Mouse (Mus musculus) CH12.LX (cell line): ENCODE data around the gene Rabggta. TPM values are rescaled to one million over a fixed set of nuclear protein-coding genes. Genes with fewer than 3 reads are reported as not detected.

ENCODE experiments used
- DNase-seq: peaks from one replicate; pipeline ENCODE4 v3.0.0-alpha.2; 2013; ENCODE audit errors: extremely low read depth
- H3K27ac ChIP-seq: 2 replicates; pipeline ENCODE4 v1.5.1; 2012; ENCODE audit warnings: low read depth, mild to moderate bottlenecking, control low read depth, moderate library complexity; ENCODE audit not compliant: insufficient read depth
- H3K27me3 ChIP-seq: replicated peaks from 2 replicates; pipeline ENCODE3; 2012; ENCODE audit warnings: inconsistent platforms
- H3K36me3 ChIP-seq, 2 experiments: replicated peaks in 1 of 2; 2 replicates each; pipeline versions ENCODE3 to v1.6.1; 2012; ENCODE audit warnings: inconsistent platforms in 1 of 2, low read length in 1 of 2, mild to moderate bottlenecking in 1 of 2, mixed read lengths in 1 of 2, moderate library complexity in 1 of 2; ENCODE audit not compliant: control insufficient read depth in 1 of 2, insufficient read depth in 1 of 2
- H3K4me1 ChIP-seq, 2 experiments: 2 replicates each; pipeline ENCODE4 v1.6.1; 2012; ENCODE audit warnings: inconsistent platforms in 1 of 2, moderate library complexity in 1 of 2; ENCODE audit not compliant: insufficient read depth in 2 of 2, control insufficient read depth in 1 of 2
- H3K4me2 ChIP-seq: 2 replicates; pipeline ENCODE4 v1.6.1; 2012; ENCODE audit warnings: low read depth, mild to moderate bottlenecking, control low read depth; ENCODE audit not compliant: poor library complexity, insufficient read depth, severe bottlenecking
- H3K4me3 ChIP-seq, 3 experiments: fragments of 150-350 bp in 1 of 3; sonication (generic) in 1 of 3; replicated peaks in 1 of 3; 2 replicates each; pipeline versions ENCODE3 to v1.5.1; 2011 to 2012; ENCODE audit warnings: low read depth in 2 of 3, low read length in 2 of 3, mild to moderate bottlenecking in 2 of 3, moderate library complexity in 2 of 3, control low read depth in 1 of 3, improper control_type of control experiment in 1 of 3, inconsistent platforms in 1 of 3, mixed read lengths in 1 of 3; ENCODE audit not compliant: poor library complexity in 1 of 3
- H3K79me2 ChIP-seq: replicated peaks from 2 replicates; pipeline ENCODE4 v1.6.1; 2012; ENCODE audit warnings: mild to moderate bottlenecking, moderate library complexity; ENCODE audit not compliant: control insufficient read depth, poor library complexity, insufficient read depth, severe bottlenecking; ENCODE audit errors: extremely low read depth
- H3K9ac ChIP-seq: 2 replicates; pipeline ENCODE4 v1.6.1; 2012; ENCODE audit warnings: low read depth, mild to moderate bottlenecking, control low read depth, moderate library complexity; ENCODE audit not compliant: insufficient read depth
- H3K9me3 ChIP-seq: replicated peaks from 2 replicates; pipeline ENCODE3; 2012; ENCODE audit warnings: low read length, inconsistent platforms, mixed read lengths
- BHLHE40 ChIP-seq: IDR thresholded peaks from 2 replicates; pipeline ENCODE4 v1.6.1; 2011; ENCODE audit warnings: mild to moderate bottlenecking, low read depth, low read length, improper control_type of control experiment
- CHD1 ChIP-seq: IDR thresholded peaks from 2 replicates; pipeline ENCODE4 v1.6.1; 2012; ENCODE audit warnings: low read depth, low read length, improper control_type of control experiment, inconsistent platforms
- E2F4 ChIP-seq: IDR thresholded peaks from 2 replicates; pipeline ENCODE4 v1.6.1; 2011; ENCODE audit warnings: low read depth, low read length, improper control_type of control experiment; ENCODE audit not compliant: insufficient replicate concordance
- EP300 ChIP-seq: IDR thresholded peaks from 2 replicates; pipeline ENCODE4 v1.6.1; 2011; ENCODE audit warnings: low read length, improper control_type of control experiment
- HCFC1 ChIP-seq: IDR thresholded peaks from 2 replicates; pipeline ENCODE4 v1.6.1; 2012; ENCODE audit warnings: low read depth, mild to moderate bottlenecking, inconsistent platforms, low read length, improper control_type of control experiment
- IRF4 ChIP-seq: IDR thresholded peaks from 2 replicates; pipeline ENCODE4 v1.6.1; 2014; ENCODE audit warnings: low read depth, mild to moderate bottlenecking, inconsistent platforms, low read length, improper control_type of control experiment
- JUN ChIP-seq: IDR thresholded peaks from 2 replicates; pipeline ENCODE4 v1.6.1; 2011; ENCODE audit warnings: low read depth, mild to moderate bottlenecking, low read length, improper control_type of control experiment, moderate library complexity; ENCODE audit not compliant: insufficient read depth
- JUND ChIP-seq: conservative IDR thresholded peaks from 2 replicates; pipeline ENCODE4 v1.6.1; 2011; ENCODE audit warnings: low read depth, low read length, improper control_type of control experiment
- KAT2A ChIP-seq: IDR thresholded peaks from 2 replicates; pipeline ENCODE4 v1.6.1; 2012; ENCODE audit warnings: low read length, improper control_type of control experiment, inconsistent platforms; ENCODE audit not compliant: insufficient replicate concordance
- MAFK ChIP-seq: IDR thresholded peaks from 2 replicates; pipeline ENCODE4 v1.6.1; 2011; ENCODE audit warnings: low read length, improper control_type of control experiment; ENCODE audit not compliant: insufficient replicate concordance
- MAX ChIP-seq: IDR thresholded peaks from 2 replicates; pipeline ENCODE4 v1.6.1; 2011; ENCODE audit warnings: low read length, improper control_type of control experiment
- MAZ ChIP-seq: IDR thresholded peaks from 2 replicates; pipeline ENCODE4 v1.6.1; 2012; ENCODE audit warnings: low read depth, mild to moderate bottlenecking, inconsistent platforms, low read length, improper control_type of control experiment, moderate library complexity
- MEF2A ChIP-seq: IDR thresholded peaks from 2 replicates; pipeline ENCODE4 v1.6.1; 2014; ENCODE audit warnings: low read depth, mild to moderate bottlenecking, inconsistent platforms, low read length, improper control_type of control experiment, borderline replicate concordance
- MXI1 ChIP-seq: IDR thresholded peaks from 2 replicates; pipeline ENCODE4 v1.6.1; 2011; ENCODE audit warnings: mild to moderate bottlenecking, low read depth, low read length, improper control_type of control experiment
- MYC ChIP-seq: IDR thresholded peaks from 2 replicates; pipeline ENCODE4 v1.6.1; 2011; ENCODE audit warnings: low read depth, mild to moderate bottlenecking, improper control_type of control experiment, low read length
- NELFE ChIP-seq: IDR thresholded peaks from 2 replicates; pipeline ENCODE4 v1.6.1; 2011; ENCODE audit warnings: low read depth, low read length, improper control_type of control experiment
- NRF1 ChIP-seq: IDR thresholded peaks from 2 replicates; pipeline ENCODE4 v1.6.1; 2014; ENCODE audit warnings: low read depth, mild to moderate bottlenecking, inconsistent platforms, low read length, improper control_type of control experiment, moderate library complexity
- POLR2A ChIP-seq: IDR thresholded peaks from 2 replicates; pipeline ENCODE4 v1.6.1; 2011; ENCODE audit warnings: low read depth, mild to moderate bottlenecking, improper control_type of control experiment, low read length
- SIN3A ChIP-seq: IDR thresholded peaks from 2 replicates; pipeline ENCODE4 v1.6.1; 2012; ENCODE audit warnings: low read length, improper control_type of control experiment, inconsistent platforms
- SMC3 ChIP-seq: IDR thresholded peaks from 2 replicates; pipeline ENCODE4 v1.6.1; 2011; ENCODE audit warnings: low read depth, low read length, improper control_type of control experiment
- TBP ChIP-seq: conservative IDR thresholded peaks from 2 replicates; pipeline ENCODE4 v1.6.1; 2011; ENCODE audit warnings: low read depth, low read length, improper control_type of control experiment
- UBTF ChIP-seq: IDR thresholded peaks from 2 replicates; pipeline ENCODE4 v1.6.1; 2012; ENCODE audit warnings: low read depth, mild to moderate bottlenecking, inconsistent platforms, low read length, improper control_type of control experiment, moderate library complexity
- ZC3H11A ChIP-seq: IDR thresholded peaks from 2 replicates; pipeline ENCODE4 v1.6.1; 2012; ENCODE audit warnings: low read depth, mild to moderate bottlenecking, inconsistent platforms, low read length, improper control_type of control experiment
- ZKSCAN1 ChIP-seq: IDR thresholded peaks from 2 replicates; pipeline ENCODE4 v1.6.1; 2012; ENCODE audit warnings: low read depth, inconsistent platforms, low read length, improper control_type of control experiment, borderline replicate concordance
- ZMIZ1 ChIP-seq: IDR thresholded peaks from 2 replicates; pipeline ENCODE4 v1.6.1; 2012; ENCODE audit warnings: low read depth, mild to moderate bottlenecking, inconsistent platforms, low read length, improper control_type of control experiment
- dilution Hi-C: fragments of 300-500 bp; cut with MboI; formaldehyde crosslinking; loops from 2 replicates; pipeline ENCODE4 v1.14.3; 2020; ENCODE audit warnings: low sequenced_read_pairs; ENCODE audit not compliant: extremely low pct_unique_long_range_greater_than_20kb, extremely low pct_ligation_motif_present
- in situ Hi-C: fragments of 300-500 bp; cut with MboI; formaldehyde crosslinking; loops from 3 replicates; pipeline ENCODE4 v1.14.3; 2019; ENCODE audit warnings: low sequenced_read_pairs, low pct_ligation_motif_present, low pct_unique_long_range_greater_than_20kb, mixed read lengths
- polyA plus RNA-seq: library from polyadenylated mRNA; unstranded; fragments of >175 nt; gene quantifications from 2 replicates; pipeline ENCODE4 v1.2.1, GENCODE M21; 2012; ENCODE audit warnings: low read depth; ENCODE audit not compliant: insufficient read length
- total RNA-seq, 2 experiments: library from RNA; depleted of rRNA; stranded (reverse); fragments of 300-350 nt in 1 of 2; fragments of >200 nt in 1 of 2; gene quantifications; 2 replicates each; pipeline ENCODE4 v1.2.3; 2012 to 2014

Gene Rabggta
- total and polyA plus RNA-seq, 3 experiments: 13.9 to 21.9 (median 16.2) TPM

- no peak for TF ChIP-seq BHLHE40
- TF ChIP-seq MXI1: no peak
- TF ChIP-seq E2F4: no peak
- TF ChIP-seq SIN3A: no peak
- no peak for TF ChIP-seq ZKSCAN1
- no peak for TF ChIP-seq MAX
- no peak for TF ChIP-seq EP300
- no peak for TF ChIP-seq HCFC1
- TF ChIP-seq MAZ: no peak
- TF ChIP-seq ZMIZ1: no peak
- TF ChIP-seq TBP: no peak
- no peak for TF ChIP-seq SMC3
- TF ChIP-seq IRF4: no peak
- TF ChIP-seq POLR2A: no peak
- no peak for TF ChIP-seq UBTF
- no peak for TF ChIP-seq MAFK
- no peak for TF ChIP-seq JUN
- TF ChIP-seq NELFE: no peak
- Histone ChIP-seq H3K79me2 (no peaks in the 10 kb centered on the region), H3K4me2 (no peak overlapping the region), H3K27me3 (no peaks in the 10 kb centered on the region), H3K27ac (no peak overlapping the region), H3K36me3 (no peaks in the 10 kb centered on the region), H3K4me1 (peaks cover 0 to 5% of the 10 kb centered on the region in 2 experiments; a peak in 1 of 4 replicates), H3K4me3 (no peak overlapping the region), H3K9me3 (peaks cover 6% of the 10 kb centered on the region), H3K9ac (no peak overlapping the region)
- dilution Hi-C loops: no loop called here
- no peak for DNase-seq
- in situ Hi-C loops: no loop called here
Observed at GRCm38 (mm10) chr14:55689433-55689832, 32.6 kb downstream of the Rabggta start.

DNA sequence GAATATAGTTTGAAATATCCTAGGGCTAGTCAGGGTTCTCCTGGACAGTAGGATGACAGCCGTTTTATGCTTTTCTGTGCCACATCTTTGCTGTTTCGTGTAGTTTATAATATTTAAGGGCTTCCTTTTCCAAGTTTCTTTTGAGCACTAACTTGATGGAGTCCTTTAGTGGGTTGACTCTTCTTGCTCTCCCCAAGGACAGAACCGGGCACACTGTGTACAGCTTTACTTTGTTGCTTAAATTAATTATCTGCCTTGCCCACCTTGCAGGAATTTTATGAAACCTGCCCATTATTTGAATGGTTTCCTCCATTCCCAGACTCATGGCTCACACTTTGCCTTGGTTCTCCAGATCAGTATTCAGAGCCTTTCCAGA is 40.0 kb downstream of the Rabggta start:
- peak overlapping the region; percentile 77 to 85 (median 79) for H3K4me3 ChIP-seq
- no peak for DNase-seq
- peaks cover 29 to 35% of the 10 kb centered on the region in 2 experiments for H3K36me3 ChIP-seq
- H3K4me2 ChIP-seq: peak overlapping the region; percentile 95
- in situ Hi-C loops: loop anchor here (5.0 kb wide), 1 partner anchor 70 kb away; no protein-coding TSS in a partner anchor
- no peak for TF ChIP-seq JUN
- TF ChIP-seq KAT2A: no peak
- TF ChIP-seq CHD1: no peak
- TF ChIP-seq SIN3A: no peak
- TF ChIP-seq MAFK: no peak
- TF ChIP-seq NRF1: no peak
- TF ChIP-seq ZC3H11A: no peak
- TF ChIP-seq JUND: no peak
- no peak for TF ChIP-seq MYC
- TF ChIP-seq MEF2A: no peak
- TF ChIP-seq, all 38 proteins: peak for 0
- H3K27me3 ChIP-seq: no peaks in the 10 kb centered on the region
- peaks cover 5 to 45% of the 10 kb centered on the region in 2 experiments for H3K4me1 ChIP-seq
- H3K27ac ChIP-seq: no peak overlapping the region
- H3K9me3 ChIP-seq: no peaks in the 10 kb centered on the region
- no peaks in the 10 kb centered on the region for H3K79me2 ChIP-seq
- peak overlapping the region; percentile 34; the same call in 1 of the 2 replicates for H3K9ac ChIP-seq
- dilution Hi-C loops: no loop called here
